Mouse (Mus musculus) testis, adult 2 months (tissue): Measurements from ENCODE around the gene Ap3s2.

ENCODE experiments used
- CTCF ChIP-seq: fragments of 200-500 bp; IDR thresholded peaks from 2 replicates; pipeline ENCODE4 v1.5.1; 2012; ENCODE audit warnings: low read depth, mild to moderate bottlenecking, inconsistent platforms, low read length, moderate library complexity; ENCODE audit not compliant: control insufficient read depth, insufficient read depth, insufficient replicate concordance
- POLR2A ChIP-seq: fragments of 200-500 bp; IDR thresholded peaks from 2 replicates; pipeline ENCODE4 v1.6.1; 2012; ENCODE audit warnings: low read depth, mild to moderate bottlenecking, inconsistent platforms, low read length, moderate library complexity; ENCODE audit not compliant: control insufficient read depth

GRCm38 (mm10) chr7:79858202-79858934 lies 62.1 kb downstream of the Ap3s2 start:
- TF ChIP-seq CTCF (no peak), POLR2A (no peak)
